Comparison of ENCODE assay signal across 18 mouse cellular contexts in the genomic region with DNA sequence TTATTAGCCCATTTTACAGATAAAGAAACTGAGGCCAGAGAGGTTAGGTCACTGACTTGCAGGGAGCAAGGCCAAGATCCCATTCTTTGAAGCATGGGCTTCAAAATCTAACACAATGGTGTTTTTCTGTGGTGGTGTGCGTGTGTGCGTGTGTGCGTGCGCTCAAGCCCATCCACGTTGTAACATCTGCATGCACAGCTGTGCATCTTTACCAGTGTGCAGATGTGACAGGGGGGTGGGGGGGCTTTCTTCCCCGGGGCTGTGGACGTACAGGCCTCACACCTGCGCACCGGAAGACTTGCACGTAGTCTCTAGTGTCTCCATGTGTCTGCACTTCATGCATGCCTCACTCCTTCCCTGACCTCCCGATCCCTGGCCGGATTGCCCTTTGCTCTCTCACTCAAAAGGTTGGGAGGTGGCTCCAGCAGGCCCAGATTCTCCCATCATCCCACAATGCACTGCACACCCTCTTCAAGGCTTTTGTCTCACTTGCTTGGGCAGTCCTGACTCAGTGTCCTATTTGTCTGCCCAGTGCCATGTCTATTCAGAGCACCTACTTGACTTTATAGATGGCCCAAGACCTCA. TPM values are rescaled to one million over a fixed set of nuclear protein-coding genes. Genes with fewer than 3 reads are reported as not detected.
DNase-seq lines count a peak whose midpoint lies in the region; ATAC-seq lines count a peak whose summit lies in the region.
"Had no signal": no experiment of that assay in that cellular context is flagged by ENCODE, and none has a peak within 500 bp of the region (broad histone marks: within the 10 kb centered on the region; RNA-seq: fewer than 3 reads in every experiment).

No protein-coding gene starts in this region.

- no peak overlapping the region for H3K4me3 ChIP-seq in hindbrain, embryonic 12.5 days
- H3K4me3 ChIP-seq in hindbrain, embryonic 14.5 days (replicated peaks; ENCODE audit: low read length): no peak overlapping the region
- no peak overlapping the region for H3K4me3 ChIP-seq in midbrain, embryonic 10.5 days
- no peak overlapping the region for H3K4me3 ChIP-seq in midbrain, embryonic 11.5 days (ENCODE audit: low read depth, low read length)
- H3K4me3 ChIP-seq in limb, embryonic 12.5 days (replicated peaks): no peak overlapping the region
- H3K4me3 ChIP-seq: heart, embryonic 13.5 days; hindbrain, embryonic 13.5 days; limb, embryonic 13.5 days; midbrain, embryonic 13.5 days; stomach, embryonic 15.5 days had no signal

- no peaks in the 10 kb centered on the region for H3K36me3 ChIP-seq in hindbrain, embryonic 12.5 days
- H3K36me3 ChIP-seq in hindbrain, embryonic 14.5 days (replicated peaks; ENCODE audit: control insufficient read depth, insufficient read depth): no peaks in the 10 kb centered on the region
- 0 out of 2 replicates have a peak, but pooled peaks cover 4% of the 10 kb centered on the region for H3K36me3 ChIP-seq in midbrain, embryonic 10.5 days
- H3K36me3 ChIP-seq in midbrain, embryonic 11.5 days (ENCODE audit: control insufficient read depth, insufficient read depth, low read length): no peaks in the 10 kb centered on the region
- H3K36me3 ChIP-seq in limb, embryonic 12.5 days: no peaks in the 10 kb centered on the region
- H3K36me3 ChIP-seq: heart, embryonic 13.5 days; hindbrain, embryonic 13.5 days; limb, embryonic 13.5 days; midbrain, embryonic 13.5 days; stomach, embryonic 15.5 days had no signal

- H3K9me3 ChIP-seq in hindbrain, embryonic 12.5 days (replicated peaks): no peaks in the 10 kb centered on the region
- no peaks in the 10 kb centered on the region for H3K9me3 ChIP-seq in hindbrain, embryonic 14.5 days (ENCODE audit: control insufficient read depth, low read length)
- no peaks in the 10 kb centered on the region for H3K9me3 ChIP-seq in midbrain, embryonic 10.5 days (replicated peaks)
- no peaks in the 10 kb centered on the region for H3K9me3 ChIP-seq in midbrain, embryonic 11.5 days (ENCODE audit: control insufficient read depth, low read length)
- H3K9me3 ChIP-seq in limb, embryonic 12.5 days: no peaks in the 10 kb centered on the region
- H3K9me3 ChIP-seq: heart, embryonic 13.5 days; hindbrain, embryonic 13.5 days; limb, embryonic 13.5 days; midbrain, embryonic 13.5 days; stomach, embryonic 15.5 days had no signal

- 74% methylated on average over 12 of the region's 12 CpGs for WGBS in hindbrain, embryonic 12.5 days
- WGBS in hindbrain, embryonic 14.5 days: 82% methylated on average over 12 of the region's 12 CpGs
- WGBS in midbrain, embryonic 10.5 days: 89% methylated on average over 12 of the region's 12 CpGs
- 86% methylated on average over 12 of the region's 12 CpGs for WGBS in midbrain, embryonic 11.5 days
- WGBS in limb, embryonic 12.5 days: 77% methylated on average over 12 of the region's 12 CpGs

- peaks cover 60% of the 10 kb centered on the region for H3K4me1 ChIP-seq in hindbrain, embryonic 12.5 days
- peaks cover 39% of the 10 kb centered on the region for H3K4me1 ChIP-seq in hindbrain, embryonic 14.5 days (replicated peaks; ENCODE audit: control insufficient read depth, insufficient read depth, low read length)
- H3K4me1 ChIP-seq in midbrain, embryonic 10.5 days: peaks cover 85% of the 10 kb centered on the region
- H3K4me1 ChIP-seq in midbrain, embryonic 11.5 days (ENCODE audit: control insufficient read depth, insufficient read depth, low read length): peaks cover 13% of the 10 kb centered on the region
- peaks cover 61% of the 10 kb centered on the region for H3K4me1 ChIP-seq in limb, embryonic 12.5 days (replicated peaks)

- H3K27ac ChIP-seq in hindbrain, embryonic 12.5 days: peak overlapping the region; percentile 35
- H3K27ac ChIP-seq in hindbrain, embryonic 14.5 days: no peak overlapping the region
- H3K27ac ChIP-seq in midbrain, embryonic 10.5 days (replicated peaks): peak overlapping the region; percentile 53; the same call in 1 of the 2 replicates
- no peak overlapping the region for H3K27ac ChIP-seq in midbrain, embryonic 11.5 days (ENCODE audit: low read depth, low read length)
- H3K27ac ChIP-seq in limb, embryonic 12.5 days: peak overlapping the region; percentile 41; the same call in 1 of the 2 replicates
- H3K27ac ChIP-seq: heart, embryonic 13.5 days; limb, embryonic 13.5 days; midbrain, embryonic 13.5 days; stomach, embryonic 15.5 days had no signal

- H3K9ac ChIP-seq in hindbrain, embryonic 12.5 days: no peak overlapping the region
- no peak overlapping the region for H3K9ac ChIP-seq in hindbrain, embryonic 14.5 days
- H3K9ac ChIP-seq in midbrain, embryonic 11.5 days (ENCODE audit: low read length): no peak overlapping the region
- H3K9ac ChIP-seq in limb, embryonic 12.5 days (replicated peaks): no peak overlapping the region
- H3K9ac ChIP-seq: heart, embryonic 13.5 days; hindbrain, embryonic 13.5 days; limb, embryonic 13.5 days; midbrain, embryonic 13.5 days; stomach, embryonic 15.5 days had no signal

- no peaks in the 10 kb centered on the region for H3K27me3 ChIP-seq in hindbrain, embryonic 12.5 days
- H3K27me3 ChIP-seq in hindbrain, embryonic 14.5 days (ENCODE audit: control insufficient read depth, insufficient read depth, low read length): no peaks in the 10 kb centered on the region
- H3K27me3 ChIP-seq in midbrain, embryonic 10.5 days (ENCODE audit: low read depth, poor library complexity, severe bottlenecking): no peaks in the 10 kb centered on the region
- no peaks in the 10 kb centered on the region for H3K27me3 ChIP-seq in midbrain, embryonic 11.5 days (ENCODE audit: control insufficient read depth, insufficient read depth, low read length)
- H3K27me3 ChIP-seq in limb, embryonic 12.5 days: no peaks in the 10 kb centered on the region
- H3K27me3 ChIP-seq: heart, embryonic 13.5 days; hindbrain, embryonic 13.5 days; limb, embryonic 13.5 days; midbrain, embryonic 13.5 days; stomach, embryonic 15.5 days had no signal

- no peak for DNase-seq in hindbrain, embryonic 14.5 days (ENCODE audit: low spot score)
- no peak for DNase-seq in midbrain, embryonic 10.5 days (ENCODE audit: low spot score)
- no peak for DNase-seq in midbrain, embryonic 11.5 days (ENCODE audit: low spot score, missing footprints)
- no peak for DNase-seq in left cerebral cortex, adult 8-10 months (ENCODE audit: low spot score in 2 of 2)
- no peak for DNase-seq in B cell, adult 2 months
- DNase-seq: cerebellum, adult 11-12 months; gastrocnemius, postnatal 14 days; lung, postnatal 10 days; right cerebral cortex, postnatal 4 days; thymus, postnatal 25 days had no signal

- ATAC-seq in hindbrain, embryonic 12.5 days (ENCODE audit: low FRiP score): no peak
- ATAC-seq in hindbrain, embryonic 14.5 days (ENCODE audit: low FRiP score): no peak
- no peak for ATAC-seq in midbrain, embryonic 11.5 days (ENCODE audit: low FRiP score)
- 0 out of 2 replicates have a peak, but pooled peaks have one; percentile 12 for ATAC-seq in limb, embryonic 12.5 days (ENCODE audit: insufficient number of reproducible peaks, insufficient read depth, low FRiP score, low TSS enrichment, low read depth)
- ATAC-seq: forebrain, embryonic 16.5 days; midbrain, embryonic 13.5 days had no signal

- H3K4me2 ChIP-seq in hindbrain, embryonic 12.5 days (replicated peaks): no peak overlapping the region
- H3K4me2 ChIP-seq in hindbrain, embryonic 14.5 days (replicated peaks): no peak overlapping the region
- no peak overlapping the region for H3K4me2 ChIP-seq in midbrain, embryonic 11.5 days
- H3K4me2 ChIP-seq in limb, embryonic 12.5 days: no peak overlapping the region
- H3K4me2 ChIP-seq: heart, embryonic 13.5 days; hindbrain, embryonic 13.5 days; limb, embryonic 13.5 days; midbrain, embryonic 13.5 days; stomach, embryonic 15.5 days had no signal

RNA-seq across cellular contexts. Expression of gene Cmip, which starts 44.7 kb away (rescaled TPM):
- polyA plus RNA-seq in hindbrain, embryonic 12.5 days (2016; fragmentation: Nextera tagmentation; extraction: Ambion mirVana): 64.6 and 67.0 TPM in 2 replicates
- polyA plus RNA-seq in hindbrain, embryonic 14.5 days (2014; fragmentation: Nextera tagmentation; extraction: Ambion mirVana): 131 and 143 TPM in 2 replicates
- 9.3 and 11.2 TPM in 2 replicates for polyA plus RNA-seq in midbrain, embryonic 10.5 days (2016; fragmentation: Nextera tagmentation; extraction: Ambion mirVana)
- 23.7 and 28.5 TPM in 2 replicates for polyA plus RNA-seq in midbrain, embryonic 11.5 days (2014; fragmentation: Nextera tagmentation; extraction: Ambion mirVana)
- polyA plus RNA-seq in limb, embryonic 12.5 days (2016; fragmentation: Nextera tagmentation; extraction: Ambion mirVana): 10.1 and 20.8 TPM in 2 replicates
- total RNA-seq in left cerebral cortex, adult 8-10 months (2022): 100 to 1,000 TPM; 268 to 292 (median 275) TPM

Comparison
In these comparisons a context has a peak if more than half of its experiments do, and no peak if none do; other contexts are left out.
1. H3K27ac ChIP-seq: peak in hindbrain, embryonic 12.5 days (single experiment), midbrain, embryonic 10.5 days (single experiment) and limb, embryonic 12.5 days (single experiment); none in hindbrain, embryonic 14.5 days (single experiment) and midbrain, embryonic 11.5 days (single experiment).